In the genomic region with DNA sequence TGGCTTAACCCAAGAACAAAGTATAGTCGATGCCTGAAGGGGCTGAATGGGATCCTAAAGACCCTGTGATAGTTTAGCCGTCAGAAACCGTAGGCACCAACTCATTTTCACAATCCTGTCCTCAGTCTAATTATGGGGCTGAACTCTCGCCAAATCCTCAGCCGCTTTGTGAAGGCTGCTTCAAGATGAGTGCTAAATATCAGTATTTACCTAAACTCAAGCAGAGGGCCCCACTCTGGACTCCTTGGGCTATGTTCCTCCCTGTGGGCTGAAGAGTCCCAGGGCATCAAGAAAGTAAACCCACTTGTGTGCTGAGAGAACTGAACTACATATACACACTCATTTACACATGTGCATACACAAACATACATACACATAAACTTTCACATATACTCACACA, we compare ENCODE assay signal across 23 mouse cellular contexts. TPM values are rescaled to one million over a fixed set of nuclear protein-coding genes. Genes with fewer than 3 reads are reported as not detected.
A peak's percentile ranks its signal among the peaks of the same experiment; 100 is the strongest.
DNase-seq lines count a peak whose midpoint lies in the region; ATAC-seq and TF ChIP-seq lines count a peak whose summit lies in the region.
"Had no signal": no experiment of that assay in that cellular context is flagged by ENCODE, and none has a peak within 500 bp of the region (broad histone marks: within the 10 kb centered on the region; RNA-seq: fewer than 3 reads in every experiment).

No protein-coding gene starts in this region.

- no peak for TF ChIP-seq RAD21 in CH12.LX (IDR thresholded peaks at IDR 0.05; ENCODE audit: low read depth, low read length)

- H3K79me2 ChIP-seq in CH12.LX (replicated peaks; ENCODE audit: control insufficient read depth, extremely low read depth, insufficient read depth, poor library complexity, severe bottlenecking): peaks cover 12% of the 10 kb centered on the region

- dilution Hi-C loops in CH12.LX (cut with MboI; ENCODE audit: extremely low pct_ligation_motif_present, extremely low pct_unique_long_range_greater_than_20kb, low sequenced_read_pairs): no loop called here

- no peak for ATAC-seq in lung, embryonic 14.5 days (ENCODE audit: insufficient read depth)
- no peak for ATAC-seq in hindbrain, embryonic 14.5 days (ENCODE audit: low FRiP score)
- ATAC-seq in erythroblast, adult 5-6 weeks (replicated peaks; ENCODE audit: low FRiP score, poor library complexity, severe bottlenecking): no peak
- ATAC-seq: forebrain, embryonic 16.5 days had no signal

- no peak for TF ChIP-seq EP300 in CH12.LX (IDR thresholded peaks at IDR 0.05; ENCODE audit: low read length)

- H3K9ac ChIP-seq in CH12.LX (ENCODE audit: insufficient read depth, low read depth): peak overlapping the region; percentile 17; the same call in 1 of the 2 replicates
- no peak overlapping the region for H3K9ac ChIP-seq in lung, embryonic 14.5 days
- H3K9ac ChIP-seq in hindbrain, embryonic 14.5 days: no peak overlapping the region
- H3K9ac ChIP-seq: hindbrain, embryonic 13.5 days had no signal

- TF ChIP-seq POLR2A in CH12.LX (IDR thresholded peaks at IDR 0.05; ENCODE audit: low read depth, low read length): no peak

- peaks cover 16 to 39% of the 10 kb centered on the region in 2 experiments for H3K4me1 ChIP-seq in CH12.LX (ENCODE audit: control insufficient read depth in 1 of 2, insufficient read depth in 2 of 2)
- H3K4me1 ChIP-seq in lung, embryonic 14.5 days (ENCODE audit: insufficient read depth): no peaks in the 10 kb centered on the region; the same call in 1 of the 2 replicates
- peaks cover 8% of the 10 kb centered on the region; the same call in 1 of the 2 replicates for H3K4me1 ChIP-seq in hindbrain, embryonic 14.5 days (replicated peaks; ENCODE audit: control insufficient read depth, insufficient read depth, low read length)

- 55% methylated on average over 5 of the region's 5 CpGs for WGBS in lung, embryonic 14.5 days
- 81% methylated on average over 5 of the region's 5 CpGs for WGBS in hindbrain, embryonic 14.5 days

- no peaks in the 10 kb centered on the region for H3K27me3 ChIP-seq in CH12.LX (replicated peaks)
- H3K27me3 ChIP-seq in lung, embryonic 14.5 days (ENCODE audit: insufficient read depth, low read length): no peaks in the 10 kb centered on the region
- no peaks in the 10 kb centered on the region for H3K27me3 ChIP-seq in hindbrain, embryonic 14.5 days (ENCODE audit: control insufficient read depth, insufficient read depth, low read length)
- H3K27me3 ChIP-seq: hindbrain, embryonic 13.5 days had no signal

- H3K9me3 ChIP-seq in CH12.LX (replicated peaks; ENCODE audit: low read length): peaks cover 3% of the 10 kb centered on the region
- H3K9me3 ChIP-seq in lung, embryonic 14.5 days (ENCODE audit: low read depth, low read length): no peaks in the 10 kb centered on the region
- H3K9me3 ChIP-seq in hindbrain, embryonic 14.5 days (ENCODE audit: control insufficient read depth, low read length): no peaks in the 10 kb centered on the region
- H3K9me3 ChIP-seq: embryonic facial prominence, embryonic 10.5 days; forebrain, embryonic 10.5 days; G1E; heart, embryonic 10.5 days; hindbrain, embryonic 13.5 days had no signal

- in situ Hi-C loops in CH12.LX (cut with MboI; ENCODE audit: low pct_ligation_motif_present, low pct_unique_long_range_greater_than_20kb, low sequenced_read_pairs): no loop called here

- H3K27ac ChIP-seq in CH12.LX (ENCODE audit: insufficient read depth, low read depth): peak overlapping the region; percentile 9; the same call in 1 of the 2 replicates
- H3K27ac ChIP-seq in lung, embryonic 14.5 days (ENCODE audit: low read depth): 0 out of 2 replicates have a peak overlapping the region, but pooled peaks have one; percentile 37
- no peak overlapping the region for H3K27ac ChIP-seq in hindbrain, embryonic 14.5 days
- H3K27ac ChIP-seq: embryonic facial prominence, embryonic 10.5 days; forebrain, embryonic 10.5 days; heart, embryonic 10.5 days; hindbrain, embryonic 13.5 days had no signal

- 0 out of 2 replicates have a peak overlapping the region, but pooled peaks have one; percentile 59 for H3K4me2 ChIP-seq in CH12.LX (ENCODE audit: insufficient read depth, low read depth, poor library complexity, severe bottlenecking)
- H3K4me2 ChIP-seq in lung, embryonic 14.5 days: no peak overlapping the region
- no peak overlapping the region for H3K4me2 ChIP-seq in hindbrain, embryonic 14.5 days (replicated peaks)
- H3K4me2 ChIP-seq: hindbrain, embryonic 13.5 days had no signal

- no peak overlapping the region for H3K4me3 ChIP-seq in CH12.LX (replicated peaks in 1 of 3; ENCODE audit: low read depth in 2 of 3, low read length in 2 of 3, poor library complexity in 1 of 3)
- H3K4me3 ChIP-seq in lung, embryonic 14.5 days (ENCODE audit: low read depth, low read length): no peak overlapping the region
- H3K4me3 ChIP-seq in hindbrain, embryonic 14.5 days (replicated peaks; ENCODE audit: low read length): no peak overlapping the region
- H3K4me3 ChIP-seq: embryonic facial prominence, embryonic 10.5 days; erythroblast, embryonic 14.5 days; forebrain, embryonic 10.5 days; heart, embryonic 10.5 days; hindbrain, embryonic 13.5 days had no signal

- peaks cover 0 to 4% of the 10 kb centered on the region in 2 experiments for H3K36me3 ChIP-seq in CH12.LX (replicated peaks in 1 of 2; ENCODE audit: control insufficient read depth in 1 of 2, insufficient read depth in 1 of 2, low read length in 1 of 2)
- H3K36me3 ChIP-seq in lung, embryonic 14.5 days (ENCODE audit: insufficient read depth): no peaks in the 10 kb centered on the region
- no peaks in the 10 kb centered on the region for H3K36me3 ChIP-seq in hindbrain, embryonic 14.5 days (replicated peaks; ENCODE audit: control insufficient read depth, insufficient read depth)
- H3K36me3 ChIP-seq: embryonic facial prominence, embryonic 10.5 days; forebrain, embryonic 10.5 days; G1E; heart, embryonic 10.5 days; hindbrain, embryonic 13.5 days had no signal

- DNase-seq in CH12.LX (ENCODE audit: extremely low read depth): no peak
- no peak for DNase-seq in lung, embryonic 14.5 days
- peak; percentile 43 for DNase-seq in lung, postnatal 10 days
- peak; percentile 41 to 42 for DNase-seq in lung, postnatal 4 days
- DNase-seq in hindbrain, embryonic 14.5 days (ENCODE audit: low spot score): no peak
- DNase-seq: adrenal gland, adult 8-10 months; adrenal gland, postnatal 36 days; cerebellum, adult 2 months; cerebellum, postnatal 10 days; gastrocnemius, postnatal 10 days; heart, adult 18-20 months; heart, postnatal 10 days; heart, postnatal 4 days had no signal

- TF ChIP-seq CTCF in CH12.LX (conservative IDR thresholded peaks at IDR 0.05 in 1 of 2, IDR thresholded peaks at IDR 0.05 in 1 of 2; ENCODE audit: low read depth in 2 of 2, low read length in 2 of 2): no peak
- TF ChIP-seq CTCF in lung, embryonic 14.5 days (IDR thresholded peaks at IDR 0.05; ENCODE audit: low read depth): no peak

TF ChIP-seq in CH12.LX, 34 proteins besides CTCF, POLR2A, EP300 and RAD21 (continues in another document):
- no peak for TF ChIP-seq ZNF384 (IDR thresholded peaks at IDR 0.05; ENCODE audit: low read depth, low read length)
- no peak for TF ChIP-seq RCOR1 (conservative IDR thresholded peaks at IDR 0.05; ENCODE audit: low read depth, low read length)
- no peak for TF ChIP-seq ETS1 (conservative IDR thresholded peaks at IDR 0.05; ENCODE audit: low read depth, low read length)
- no peak for TF ChIP-seq UBTF (IDR thresholded peaks at IDR 0.05; ENCODE audit: low read depth, low read length)

RNA-seq across cellular contexts. Expression of gene Zbtb32, which starts 1.9 kb away (rescaled TPM):
- total RNA-seq in CH12.LX (2012; rRNA removed): 183 TPM in 2 replicates
- total RNA-seq in CH12.LX (2014; rRNA removed): 156 and 173 TPM in 2 replicates
- polyA plus RNA-seq in CH12.LX (2012; ENCODE audit: insufficient read length, low read depth): 171 and 178 TPM in 2 replicates
- 1.7 and 2.4 TPM in 2 replicates for polyA plus RNA-seq in lung, embryonic 14.5 days (2014; fragmentation: Nextera tagmentation; extraction: Ambion mirVana)
- polyA plus RNA-seq in hindbrain, embryonic 14.5 days (2014; fragmentation: Nextera tagmentation; extraction: Ambion mirVana): 0.35 and 0.42 TPM in 2 replicates
- total RNA-seq in erythroblast, adult 5-6 weeks (2015; ENCODE audit: low replicate concordance): not detected in 2 replicates
- total RNA-seq in erythroblast, adult 5-6 weeks (2017; ENCODE audit: low replicate concordance): not detected in 2 replicates
- total RNA-seq: gastrocnemius, postnatal 10 days; gastrocnemius, postnatal 4 days; heart, postnatal 10 days; heart, postnatal 4 days had no signal
- polyA plus RNA-seq: cerebellum, adult 2 months; frontal cortex, adult 2 months had no signal

RNA-seq across cellular contexts. Expression of gene Kmt2b, which starts 8.3 kb away (rescaled TPM):
- total RNA-seq in CH12.LX (2012; rRNA removed): 17.2 and 18.3 TPM in 2 replicates
- total RNA-seq in CH12.LX (2014; rRNA removed): 4.8 and 8.4 TPM in 2 replicates
- 31.0 and 32.8 TPM in 2 replicates for polyA plus RNA-seq in CH12.LX (2012; ENCODE audit: insufficient read length, low read depth)
- 11.7 and 14.8 TPM in 2 replicates for polyA plus RNA-seq in lung, embryonic 14.5 days (2014; fragmentation: Nextera tagmentation; extraction: Ambion mirVana)
- 11.4 and 12.9 TPM in 2 replicates for polyA plus RNA-seq in hindbrain, embryonic 14.5 days (2014; fragmentation: Nextera tagmentation; extraction: Ambion mirVana)
- total RNA-seq in erythroblast, adult 5-6 weeks (2015; ENCODE audit: low replicate concordance): 31.1 and 35.0 TPM in 2 replicates
- total RNA-seq in erythroblast, adult 5-6 weeks (2017; ENCODE audit: low replicate concordance): 14.9 and 21.2 TPM in 2 replicates

RNA-seq across cellular contexts. Expression of gene Upk1a, which starts 15.8 kb away (rescaled TPM):
- 6.5 and 10.9 TPM in 2 replicates for total RNA-seq in CH12.LX (2012; rRNA removed)
- 0.47 and 0.49 TPM in 2 replicates for total RNA-seq in CH12.LX (2014; rRNA removed)
- 1.8 and 2.3 TPM in 2 replicates for polyA plus RNA-seq in CH12.LX (2012; ENCODE audit: insufficient read length, low read depth)
- polyA plus RNA-seq in lung, embryonic 14.5 days (2014; fragmentation: Nextera tagmentation; extraction: Ambion mirVana): 0.46 and 0.51 TPM in 2 replicates
- polyA plus RNA-seq in hindbrain, embryonic 14.5 days (2014; fragmentation: Nextera tagmentation; extraction: Ambion mirVana): 0.43 and 0.76 TPM in 2 replicates
- total RNA-seq in erythroblast, adult 5-6 weeks (2015; ENCODE audit: low replicate concordance): not detected in 2 replicates
- total RNA-seq in erythroblast, adult 5-6 weeks (2017; ENCODE audit: low replicate concordance): not detected in 2 replicates

RNA-seq across cellular contexts. Expression of gene Cox6b1, which starts 29.1 kb away (rescaled TPM):
- total RNA-seq in CH12.LX (2012; rRNA removed): 432 and 456 TPM in 2 replicates
- 776 and 802 TPM in 2 replicates for total RNA-seq in CH12.LX (2014; rRNA removed)
- 581 and 625 TPM in 2 replicates for polyA plus RNA-seq in CH12.LX (2012; ENCODE audit: insufficient read length, low read depth)
- 855 and 914 TPM in 2 replicates for polyA plus RNA-seq in lung, embryonic 14.5 days (2014; fragmentation: Nextera tagmentation; extraction: Ambion mirVana)
- 1,184 and 1,299 TPM in 2 replicates for polyA plus RNA-seq in hindbrain, embryonic 14.5 days (2014; fragmentation: Nextera tagmentation; extraction: Ambion mirVana)
- total RNA-seq in erythroblast, adult 5-6 weeks (2015; ENCODE audit: low replicate concordance): 74.4 and 173 TPM in 2 replicates
- 135 and 145 TPM in 2 replicates for total RNA-seq in erythroblast, adult 5-6 weeks (2017; ENCODE audit: low replicate concordance)

RNA-seq across cellular contexts. Expression of gene Igflr1, which starts 31.6 kb away (rescaled TPM):
- 0.92 and 1.3 TPM in 2 replicates for total RNA-seq in CH12.LX (2012; rRNA removed)
- not detected in 2 replicates for total RNA-seq in CH12.LX (2014; rRNA removed)
- 0.65 TPM in 1 of 2 replicates, not detected in the other for polyA plus RNA-seq in CH12.LX (2012; ENCODE audit: insufficient read length, low read depth)
- 3.0 and 4.1 TPM in 2 replicates for polyA plus RNA-seq in lung, embryonic 14.5 days (2014; fragmentation: Nextera tagmentation; extraction: Ambion mirVana)
- 2.2 and 3.1 TPM in 2 replicates for polyA plus RNA-seq in hindbrain, embryonic 14.5 days (2014; fragmentation: Nextera tagmentation; extraction: Ambion mirVana)
- total RNA-seq in erythroblast, adult 5-6 weeks (2015; ENCODE audit: low replicate concordance): 4.0 and 7.3 TPM in 2 replicates
- not detected in 2 replicates for total RNA-seq in erythroblast, adult 5-6 weeks (2017; ENCODE audit: low replicate concordance)
- total RNA-seq: G1E had no signal

Comparison
In these comparisons a context has a peak if more than half of its experiments do, and no peak if none do; other contexts are left out.
1. DNase-seq: peak in lung, postnatal 10 days (single experiment) and lung, postnatal 4 days (2 of 2); none in CH12.LX (single experiment), lung, embryonic 14.5 days (single experiment) and hindbrain, embryonic 14.5 days (single experiment).
2. RNA of gene Zbtb32, which starts 1.9 kb away (polyA plus RNA-seq): 171 to 178 TPM in CH12.LX; 1.7 to 2.4 TPM in lung, embryonic 14.5 days and 0.35 to 0.42 TPM in hindbrain, embryonic 14.5 days; every median in the first group is over 10 times any median in the second.